Mouse (Mus musculus): ENCODE data around the gene Tyrobp.

The Tyrobp gene

GRCm38 (mm10) chr7:30423071-30423641, 9.6 kb downstream of the Tyrobp start:
- no peak for DNase-seq (ENCODE audit: low read depth, low spot score)

GRCm38 (mm10) chr7:30429327-30429726, 15.8 kb downstream of the Tyrobp start:
- DNase-seq (ENCODE audit: low read depth, low spot score) = no peak

GRCm38 (mm10) chr7:30430191-30430590, 16.6 kb downstream of the Tyrobp start:
- DNase-seq (ENCODE audit: low read depth, low spot score) = no peak

GRCm38 (mm10) chr7:30431793-30432192, 18.2 kb downstream of the Tyrobp start:
- DNase-seq (ENCODE audit: low read depth, low spot score) = peak; percentile 71

- peak; percentile 88 for DNase-seq (ENCODE audit: low read depth, low spot score)
Measured at GRCm38 (mm10) chr7:30434238-30434637, 20.7 kb downstream of the Tyrobp start.

- peak; percentile 77 for DNase-seq (ENCODE audit: low read depth, low spot score)
Measured at GRCm38 (mm10) chr7:30434701-30435100, 21.1 kb downstream of the Tyrobp start.

- peak; percentile 95 for DNase-seq (ENCODE audit: low read depth, low spot score)
Measured at GRCm38 (mm10) chr7:30435156-30435555, 21.6 kb downstream of the Tyrobp start.

GRCm38 (mm10) chr7:30436879-30437278, 23.3 kb downstream of the Tyrobp start:
- peak; percentile 96 for DNase-seq (ENCODE audit: low read depth, low spot score)

GRCm38 (mm10) chr7:30439734-30440133, 26.2 kb downstream of the Tyrobp start:
- peak; percentile 53 for DNase-seq (ENCODE audit: low read depth, low spot score)

GRCm38 (mm10) chr7:30440697-30441096, 27.1 kb downstream of the Tyrobp start:
- peak; percentile 92 for DNase-seq (ENCODE audit: low read depth, low spot score)

GRCm38 (mm10) chr7:30443696-30444095, 30.1 kb downstream of the Tyrobp start:
- DNase-seq (ENCODE audit: low read depth, low spot score) = peak; percentile 93

- peak; percentile 91 for DNase-seq (ENCODE audit: low read depth, low spot score)
Measured at GRCm38 (mm10) chr7:30444154-30444970, 30.8 kb downstream of the Tyrobp start.

GRCm38 (mm10) chr7:30444971-30445751, 31.6 kb downstream of the Tyrobp start, which contains the start of gene Aplp1:
Gene Aplp1, minus strand, starts transcription at chr7:30445535.
- peak; percentile 78 for DNase-seq (ENCODE audit: low read depth, low spot score)

GRCm38 (mm10) chr7:30450241-30450640, 36.7 kb downstream of the Tyrobp start:
- no peak for DNase-seq (ENCODE audit: low read depth, low spot score)

GRCm38 (mm10) chr7:30453327-30453726, 39.8 kb downstream of the Tyrobp start:
- no peak for DNase-seq (ENCODE audit: low read depth, low spot score)

GRCm38 (mm10) chr7:30453766-30454165, 40.2 kb downstream of the Tyrobp start:
- DNase-seq (ENCODE audit: low read depth, low spot score) = peak; percentile 95

- DNase-seq (ENCODE audit: low read depth, low spot score) = peak; percentile 48
Measured at GRCm38 (mm10) chr7:30454259-30454658, 40.7 kb downstream of the Tyrobp start.

- DNase-seq (ENCODE audit: low read depth, low spot score) = no peak
Measured at GRCm38 (mm10) chr7:30456487-30456886, 42.9 kb downstream of the Tyrobp start.

- DNase-seq (ENCODE audit: low read depth, low spot score) = peak; percentile 73
Measured at GRCm38 (mm10) chr7:30456911-30457628, 43.5 kb downstream of the Tyrobp start.

- peak; percentile 57 for DNase-seq (ENCODE audit: low read depth, low spot score)
Measured at GRCm38 (mm10) chr7:30457629-30458330, 44.2 kb downstream of the Tyrobp start, which contains the start of the genes Kirrel2 and Nphs1. Gene Kirrel2, minus strand, starts transcription at chr7:30457690. Gene Nphs1, plus strand, starts transcription at chr7:30458315.

GRCm38 (mm10) chr7:30459484-30459883, 45.9 kb downstream of the Tyrobp start:
- DNase-seq (ENCODE audit: low read depth, low spot score) = no peak

All from R1 (cell line).